Mouse (Mus musculus): Measurements from ENCODE around the gene C1ra.
"Not testable (repeated sequence)": the region's sequence is repeated elsewhere in the genome, so short reads cannot be mapped to it uniquely, and the experiment has no call there.

The C1ra gene

GRCm38 (mm10) chr6:124485414-124486144 is 26.6 kb upstream of the C1ra start:
- in situ Hi-C loops (cut with MseI, MboI) = no loop called here

GRCm38 (mm10) chr6:124487509-124487908 is 24.7 kb upstream of the C1ra start:
- in situ Hi-C loops (cut with MseI, MboI) = no loop called here

DNA sequence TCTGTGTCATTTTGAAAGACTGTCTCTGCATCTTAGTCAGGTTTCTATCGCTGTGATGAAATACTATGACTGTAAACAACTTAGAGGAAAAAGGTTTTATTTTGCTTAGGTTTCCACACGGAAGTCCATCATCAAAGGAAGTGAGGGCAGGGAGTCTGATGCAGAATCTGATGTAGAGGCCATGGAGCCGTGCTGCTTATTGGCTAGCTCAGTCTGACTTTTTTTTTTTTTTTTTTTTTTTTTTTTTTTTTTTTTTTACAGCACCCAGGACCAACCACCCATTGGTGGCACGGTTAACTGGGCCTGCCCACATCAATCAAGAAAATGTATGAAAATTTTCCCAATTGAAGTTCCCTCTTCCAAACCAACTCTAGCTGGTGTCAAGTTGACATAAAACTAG is 23.3 kb upstream of the C1ra start:
- in situ Hi-C loops (cut with MseI, MboI) = no loop called here

DNA sequence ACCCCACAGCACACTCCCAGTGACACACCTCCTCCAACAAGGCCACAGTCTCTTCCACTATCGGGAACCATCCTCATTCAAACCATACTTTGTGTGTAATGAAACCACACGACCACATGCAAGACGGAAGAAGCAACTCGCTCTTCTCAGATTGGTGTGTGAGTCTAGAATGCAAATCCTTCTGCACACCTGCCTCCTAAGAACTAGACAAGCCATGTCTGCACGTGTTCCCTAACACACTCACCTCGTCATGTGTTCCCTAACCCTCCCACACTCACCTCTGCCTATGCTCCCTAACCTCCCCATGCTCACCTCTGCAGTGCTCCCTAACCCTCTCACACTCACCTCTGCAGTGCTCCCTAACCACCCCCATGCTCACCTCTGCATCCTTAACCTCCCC is 20.8 kb upstream of the C1ra start:
- in situ Hi-C loops (cut with MseI, MboI) = loop anchor here (10.0 kb wide), 1 partner anchor 53 kb away; the partner anchor contains the start of gene C1s1 (in 2 of the 2)

DNA sequence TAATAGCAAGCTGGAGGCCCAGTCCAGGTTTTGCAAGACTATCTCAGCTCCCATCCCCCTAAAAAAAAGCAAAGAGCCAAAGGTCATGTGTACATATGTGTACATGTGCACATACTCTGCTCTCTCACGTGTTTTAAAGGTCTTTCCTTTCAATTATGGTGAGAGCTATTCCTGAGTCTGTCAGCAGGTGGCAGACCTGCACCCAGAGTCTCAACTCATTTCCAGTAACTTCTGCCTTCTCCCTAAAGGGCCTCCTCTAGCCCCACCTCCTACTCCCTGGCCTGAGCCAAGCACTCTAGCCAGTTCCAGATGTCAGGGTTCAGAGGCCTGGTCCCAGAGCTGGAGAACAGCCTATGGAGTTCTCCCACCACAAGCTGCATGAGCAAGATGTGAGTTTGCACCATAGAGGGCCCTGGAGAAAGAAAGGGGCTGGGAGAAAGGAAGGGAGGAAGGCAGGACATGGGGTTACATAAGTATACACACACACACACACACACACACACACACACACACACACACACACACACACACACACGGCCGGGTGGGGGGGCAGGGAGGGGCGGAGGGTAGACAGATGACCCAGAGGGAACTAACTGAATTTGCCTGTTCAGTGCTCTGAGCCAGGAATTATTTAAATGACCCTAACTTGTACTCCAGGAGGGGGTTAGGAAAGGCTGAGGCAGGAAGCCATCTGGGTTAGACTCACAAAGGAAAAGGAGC is 19.2 kb upstream of the C1ra start, which contains the start of gene C1rl:
Gene C1rl (plus strand): TSS at position 272 of the 720 bp plus-strand sequence.
- in situ Hi-C loops (cut with MseI, MboI) = loop anchor here (10.0 kb wide), 1 partner anchor 52 kb away; the partner anchor contains the start of gene C1s1 (in 2 of the 2)

DNA sequence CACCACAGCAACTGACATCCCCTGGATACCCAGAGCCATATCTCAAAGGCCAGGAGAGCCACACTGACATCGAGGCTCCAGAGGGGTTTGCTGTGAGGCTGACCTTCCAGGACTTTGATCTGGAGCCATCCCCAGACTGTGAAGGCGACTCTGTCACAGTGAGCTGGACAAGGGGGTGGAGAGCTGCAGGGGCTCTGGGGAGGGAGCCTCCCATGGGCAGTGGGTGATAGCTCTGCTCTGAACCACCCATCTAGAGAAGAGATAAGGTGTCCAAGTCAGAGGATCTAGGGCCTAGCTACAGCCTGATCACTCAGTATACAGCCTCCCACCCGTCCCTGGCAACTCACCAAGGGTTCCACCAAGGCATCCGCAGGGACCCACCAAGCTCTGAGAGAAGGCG is 18.3 kb upstream of the C1ra start:
- in situ Hi-C loops (cut with MseI, MboI) = loop anchor here (10.0 kb wide), 1 partner anchor 51 kb away; the partner anchor contains the start of gene C1s1 (in 2 of the 2)

DNA sequence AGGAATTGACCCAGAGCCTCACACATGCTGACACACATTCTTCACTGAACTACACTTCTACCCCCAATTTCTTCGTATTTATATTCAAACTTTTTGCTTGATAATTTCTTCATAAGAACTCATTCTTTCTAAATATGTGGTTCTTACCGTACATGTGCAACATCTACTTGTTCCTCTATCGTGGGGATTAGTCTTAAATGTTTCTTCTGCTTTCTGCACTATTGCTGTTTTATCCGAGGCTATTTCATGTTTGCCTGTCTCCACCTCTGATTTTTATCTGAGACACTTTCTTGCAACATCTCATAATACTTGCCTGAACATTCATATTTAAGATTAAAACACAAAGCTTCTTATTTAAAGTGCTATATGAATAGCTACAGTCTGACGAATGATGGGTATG is 16.2 kb upstream of the C1ra start:
- in situ Hi-C loops (cut with MseI, MboI) = loop anchor here (10.0 kb wide), 1 partner anchor 49 kb away; the partner anchor contains the start of gene C1s1 (in 2 of the 2)

GRCm38 (mm10) chr6:124499914-124500566 is 12.2 kb upstream of the C1ra start:
- in situ Hi-C loops (cut with MseI, MboI) = loop anchor here (10.0 kb wide), 1 partner anchor 45 kb away; the partner anchor contains the start of gene C1s1 (in 2 of the 2)

GRCm38 (mm10) chr6:124501473-124501872 is 10.7 kb upstream of the C1ra start:
- in situ Hi-C loops (cut with MseI, MboI) = no loop called here

DNA sequence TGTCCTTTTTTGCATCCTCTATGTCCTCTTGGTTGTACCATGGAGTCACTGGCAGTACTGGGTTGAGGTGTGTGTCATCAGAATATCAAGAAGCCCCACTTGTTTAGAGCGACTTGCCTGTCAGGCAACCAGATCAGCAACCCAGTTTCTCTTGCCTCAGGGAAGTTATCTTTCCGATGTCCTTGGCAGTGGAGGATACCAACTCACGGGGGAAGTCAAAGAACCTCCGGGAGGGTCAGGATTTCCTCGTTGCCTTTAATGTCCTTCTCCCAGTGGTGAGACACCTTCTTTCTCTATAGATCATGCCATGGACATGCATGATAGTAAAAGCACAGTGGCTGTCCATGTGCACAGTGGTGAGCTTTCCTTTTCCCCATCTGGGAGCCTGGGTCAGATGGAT is 10.2 kb upstream of the C1ra start:
- in situ Hi-C loops (cut with MseI, MboI) = no loop called here

DNA sequence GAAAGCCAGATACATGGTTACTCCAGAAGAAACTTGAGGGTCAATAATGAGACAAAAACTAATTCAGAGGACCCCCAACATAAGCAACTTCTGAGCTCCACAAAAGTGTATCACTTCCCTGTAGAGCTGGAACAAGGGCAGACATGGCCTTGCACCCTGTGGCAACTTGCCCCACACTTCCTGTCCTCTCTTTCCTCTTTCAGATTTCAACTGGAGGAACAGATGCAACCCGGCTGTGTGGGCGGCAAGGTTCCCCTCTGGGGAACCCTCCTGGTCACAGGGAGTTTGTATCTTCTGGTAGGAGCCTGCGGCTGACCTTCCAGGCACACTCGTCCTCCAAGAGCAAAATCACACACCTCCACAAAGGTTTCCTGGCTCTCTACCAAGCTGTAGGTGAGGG is 7.2 kb upstream of the C1ra start:
- in situ Hi-C loops (cut with MseI, MboI) = no loop called here

- in situ Hi-C loops (cut with MseI, MboI) = no loop called here
Observed at GRCm38 (mm10) chr6:124506991-124507390, 5.2 kb upstream of the C1ra start.

- in situ Hi-C loops (cut with MseI, MboI) = no loop called here
Observed at GRCm38 (mm10) chr6:124508292-124508691, 3.9 kb upstream of the C1ra start.

DNA sequence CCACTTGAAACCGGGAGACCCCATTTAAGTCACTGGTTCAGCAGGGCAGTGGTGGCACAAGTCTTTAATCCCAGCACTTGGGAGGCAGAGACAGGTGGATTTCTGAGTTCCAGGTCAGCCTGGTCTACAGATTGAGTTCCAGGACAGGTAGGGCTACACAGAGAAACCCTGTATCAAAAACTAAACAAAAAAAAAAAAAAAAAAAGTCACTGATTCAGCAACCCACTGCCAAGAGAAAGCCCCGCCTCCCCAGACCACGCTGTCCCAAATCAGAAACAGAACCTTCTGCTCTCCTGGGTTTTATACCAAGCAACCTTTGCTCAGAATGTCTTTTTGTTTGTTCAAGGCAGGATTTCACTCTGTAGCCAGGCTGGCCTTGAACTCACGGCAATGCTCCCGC is 3.0 kb upstream of the C1ra start:
- in situ Hi-C loops (cut with MseI, MboI) = not testable (repeated sequence)

GRCm38 (mm10) chr6:124511936-124512335 is 269 bp upstream of the C1ra start:
- in situ Hi-C loops (cut with MseI, MboI) = no loop called here

- in situ Hi-C loops (cut with MseI, MboI) = loop anchor here in 1 of 2 experiments (5.0 kb wide), 1 partner anchor 55 kb away; the partner anchor contains the start of gene C1rb
Observed at GRCm38 (mm10) chr6:124517733-124518132, 5.5 kb downstream of the C1ra start.

- in situ Hi-C loops (cut with MseI, MboI) = not testable (repeated sequence)
Observed at GRCm38 (mm10) chr6:124522082-124522481, 9.9 kb downstream of the C1ra start.

DNA sequence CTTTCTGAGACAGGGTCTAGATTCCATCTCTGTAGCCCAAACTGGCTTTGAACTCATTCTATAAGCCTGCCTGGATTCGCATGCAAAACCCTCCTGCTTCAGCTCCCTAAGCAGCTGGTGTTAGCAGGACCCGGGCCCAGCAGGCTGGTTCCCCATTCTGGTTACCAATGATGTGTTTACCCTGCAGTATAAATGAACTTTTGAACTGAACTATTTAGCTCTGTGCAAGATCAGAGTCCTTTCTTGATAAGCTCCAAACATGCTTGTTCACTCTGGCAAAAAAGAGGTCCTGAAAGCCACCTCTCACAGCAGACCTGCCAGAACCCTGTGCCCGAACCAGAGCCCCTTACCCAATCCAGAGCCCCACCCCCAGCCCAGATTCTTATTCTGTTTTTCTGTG is 15.7 kb downstream of the C1ra start:
- in situ Hi-C loops (cut with MseI, MboI) = no loop called here

DNA sequence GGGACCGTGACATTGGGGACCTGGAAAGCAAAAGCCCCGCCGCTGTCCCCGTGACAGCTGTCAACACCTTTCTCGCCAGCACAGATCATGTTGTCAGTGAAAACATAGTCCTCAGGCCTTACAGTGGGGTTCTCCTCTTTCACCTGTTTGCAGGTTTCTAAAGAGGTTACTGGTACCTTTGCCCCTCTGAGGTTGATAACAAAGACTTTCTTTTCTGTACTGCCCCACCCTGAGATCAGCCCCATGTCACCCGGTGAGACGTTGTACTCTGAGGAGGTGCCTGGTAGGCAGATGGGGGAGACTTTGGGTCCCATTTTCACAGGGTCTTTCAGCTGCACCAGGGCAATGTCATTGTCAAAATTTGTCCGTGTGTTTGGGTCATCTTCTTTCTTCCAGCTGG is 18.9 kb downstream of the C1ra start:
- in situ Hi-C loops (cut with MseI, MboI) = no loop called here

DNA sequence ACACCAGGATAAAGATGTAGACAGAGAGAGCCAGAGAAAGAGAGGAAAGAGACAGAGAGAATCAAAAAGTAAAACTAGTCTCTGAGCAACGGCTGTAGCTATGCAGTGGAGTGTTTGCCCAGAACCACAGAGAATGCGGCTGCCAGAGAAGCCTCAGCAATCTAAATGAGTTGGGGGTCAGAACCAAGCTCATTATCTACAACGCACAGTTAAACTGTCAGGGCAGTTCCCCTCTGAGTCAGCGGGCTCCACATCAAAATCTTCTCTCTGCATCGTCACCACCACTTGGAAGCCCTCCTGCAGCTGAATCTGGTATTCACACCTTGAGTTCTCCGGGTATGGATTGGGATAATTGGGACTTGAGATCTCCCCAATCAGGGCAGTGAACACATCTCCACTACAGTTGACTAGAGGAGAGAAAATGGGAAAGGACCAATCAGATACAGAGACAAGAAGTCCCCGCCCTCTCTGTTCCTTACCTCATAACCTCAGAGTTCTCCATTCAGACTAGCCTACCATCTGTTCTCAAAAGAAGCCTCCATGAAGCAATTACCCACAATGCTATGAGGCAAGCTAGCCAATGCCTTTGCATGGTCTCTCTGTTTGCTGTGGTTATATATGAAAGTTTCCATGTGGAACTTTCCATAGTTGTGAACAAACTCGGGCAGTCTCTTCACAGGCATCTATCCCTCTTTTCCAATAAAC is 24.1 kb downstream of the C1ra start:
- in situ Hi-C loops (cut with MseI, MboI) = not testable (repeated sequence)

GRCm38 (mm10) chr6:124541176-124541575 is 29.0 kb downstream of the C1ra start:
- in situ Hi-C loops (cut with MseI, MboI) = loop anchor here (10.0 kb wide), 1 partner anchor 46 kb away; the partner anchor contains the start of gene C1rl (in 2 of the 2)
